Comparison of ENCODE assay signal across 8 mouse cellular contexts in genomic region chr1:130979455-130979854, GRCm38 (mm10). TPM values are rescaled to one million over a fixed set of nuclear protein-coding genes. Genes with fewer than 3 reads are reported as not detected.
DNase-seq lines count a peak whose midpoint lies in the region; ATAC-seq lines count a peak whose summit lies in the region.
"Had no signal": no experiment of that assay in that cellular context is flagged by ENCODE, and none has a peak within 500 bp of the region (broad histone marks: within the 10 kb centered on the region; RNA-seq: fewer than 3 reads in every experiment).

No protein-coding gene starts in this region.

- no peak overlapping the region for H3K9ac ChIP-seq in midbrain, embryonic 16.5 days (ENCODE audit: low read depth, low read length)

- intact Hi-C loops in left cerebral cortex, postnatal 4 days (cut with DNase I), result loop anchor here (10.0 kb wide), 1 partner anchor 105 kb away; no protein-coding TSS in a partner anchor

- 62% methylated on average over 1 of the region's 1 CpGs for WGBS in midbrain, embryonic 10.5 days
- WGBS in midbrain, embryonic 16.5 days, result 70% methylated on average over 1 of the region's 1 CpGs

- H3K4me1 ChIP-seq in midbrain, embryonic 10.5 days, result no peaks in the 10 kb centered on the region
- no peaks in the 10 kb centered on the region for H3K4me1 ChIP-seq in midbrain, embryonic 16.5 days (ENCODE audit: control insufficient read depth, insufficient read depth, low read length)

- no peak overlapping the region for H3K4me3 ChIP-seq in midbrain, embryonic 10.5 days
- H3K4me3 ChIP-seq in midbrain, embryonic 16.5 days (ENCODE audit: low read depth, low read length), result no peak overlapping the region

- no peak overlapping the region for H3K4me2 ChIP-seq in midbrain, embryonic 16.5 days (ENCODE audit: low read length)

- H3K27ac ChIP-seq in midbrain, embryonic 10.5 days (replicated peaks), result no peak overlapping the region
- H3K27ac ChIP-seq in midbrain, embryonic 16.5 days (ENCODE audit: low read length), result no peak overlapping the region

- no peaks in the 10 kb centered on the region for H3K36me3 ChIP-seq in midbrain, embryonic 10.5 days
- no peaks in the 10 kb centered on the region for H3K36me3 ChIP-seq in midbrain, embryonic 16.5 days (ENCODE audit: control insufficient read depth, insufficient read depth, low read length)

- no peak for ATAC-seq in midbrain, embryonic 16.5 days

- peak; percentile 26 for DNase-seq in midbrain, embryonic 10.5 days (ENCODE audit: low spot score)
- DNase-seq in MEL-GATA-1-ER (ENCODE audit: extremely low read depth, low read depth), result peak; percentile 35
- peak; percentile 61 for DNase-seq in c-Kit-positive CD71-negative TER-119-negative erythroid progenitor cells, embryonic 14.5 days (ENCODE audit: low read depth)
- DNase-seq in frontal cortex, postnatal 25 days (ENCODE audit: low spot score in 2 of 2), result peak; percentile 9 to 14
- peak; percentile 57 for DNase-seq in left cerebral cortex, postnatal 4 days
- peak; percentile 23 for DNase-seq in right cerebral cortex, postnatal 14 days

- no peaks in the 10 kb centered on the region for H3K9me3 ChIP-seq in midbrain, embryonic 10.5 days (replicated peaks)
- no peaks in the 10 kb centered on the region for H3K9me3 ChIP-seq in midbrain, embryonic 16.5 days (replicated peaks; ENCODE audit: control insufficient read depth, low read length, poor library complexity, severe bottlenecking)

- H3K27me3 ChIP-seq in midbrain, embryonic 10.5 days (ENCODE audit: low read depth, poor library complexity, severe bottlenecking), result no peaks in the 10 kb centered on the region
- no peaks in the 10 kb centered on the region for H3K27me3 ChIP-seq in midbrain, embryonic 16.5 days (ENCODE audit: control insufficient read depth, insufficient read depth, low read depth, low read length)

RNA-seq across cellular contexts. Expression of gene Il19, which starts 39.5 kb away (rescaled TPM):
- polyA plus RNA-seq in midbrain, embryonic 10.5 days (2016; fragmentation: Nextera tagmentation; extraction: Ambion mirVana), result 0.14 TPM in 1 of 2 replicates, not detected in the other
- polyA plus RNA-seq in midbrain, embryonic 16.5 days (2015; fragmentation: Nextera tagmentation; extraction: Ambion mirVana), result not detected in 2 replicates
- total RNA-seq in left cerebral cortex, postnatal 4 days (2021), result not detected
- polyA plus RNA-seq: heart, embryonic 14.5 days had no signal

RNA-seq across cellular contexts. Expression of gene Il10, which starts 40.2 kb away (rescaled TPM):
- polyA plus RNA-seq in midbrain, embryonic 10.5 days (2016; fragmentation: Nextera tagmentation; extraction: Ambion mirVana), result not detected in 2 replicates
- polyA plus RNA-seq in midbrain, embryonic 16.5 days (2015; fragmentation: Nextera tagmentation; extraction: Ambion mirVana), result not detected in 2 replicates
- total RNA-seq in left cerebral cortex, postnatal 4 days (2021), result under 1 TPM in 1 of 2 experiments, not detected in 1; 0.26 TPM
- polyA plus RNA-seq: heart, embryonic 14.5 days had no signal
